Mouse (Mus musculus) spleen, postnatal 4 days (tissue): ENCODE results near the gene Dcun1d2.

Source experiments
- DNase-seq, 2 experiments: peaks; one replicate each; pipeline ENCODE4 v3.0.0; 2022; ENCODE audit warnings: low spot score in 2 of 2

Gene Dcun1d2

GRCm38 (mm10) chr8:13254019-13254418 lies 33.9 kb downstream of the Dcun1d2 start, which contains the start of gene Adprhl1:
Gene Adprhl1, minus strand, starts transcription at chr8:13254162.
- peak; percentile 84 to 91 for DNase-seq

GRCm38 (mm10) chr8:13253413-13253812 lies 34.5 kb downstream of the Dcun1d2 start:
- no peak for DNase-seq

DNA sequence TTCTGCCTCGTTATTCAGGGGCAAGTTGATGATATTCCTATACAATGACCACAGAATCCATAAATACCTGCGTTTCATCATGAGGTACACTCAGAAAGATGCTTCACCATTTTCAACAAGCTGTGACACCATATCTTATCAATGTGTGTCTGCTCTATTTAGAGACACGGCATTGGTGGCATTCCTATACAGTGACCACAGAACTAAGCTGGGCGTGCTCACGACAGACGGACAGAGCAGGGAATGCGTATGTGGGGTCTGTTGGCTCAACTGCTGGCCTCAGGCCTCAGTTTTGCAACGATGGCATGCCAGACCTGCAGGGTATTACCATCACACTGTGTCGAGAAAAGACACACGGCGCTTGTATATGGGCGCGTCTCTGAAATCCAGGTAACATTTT lies 35.1 kb downstream of the Dcun1d2 start:
- no peak for DNase-seq

DNA sequence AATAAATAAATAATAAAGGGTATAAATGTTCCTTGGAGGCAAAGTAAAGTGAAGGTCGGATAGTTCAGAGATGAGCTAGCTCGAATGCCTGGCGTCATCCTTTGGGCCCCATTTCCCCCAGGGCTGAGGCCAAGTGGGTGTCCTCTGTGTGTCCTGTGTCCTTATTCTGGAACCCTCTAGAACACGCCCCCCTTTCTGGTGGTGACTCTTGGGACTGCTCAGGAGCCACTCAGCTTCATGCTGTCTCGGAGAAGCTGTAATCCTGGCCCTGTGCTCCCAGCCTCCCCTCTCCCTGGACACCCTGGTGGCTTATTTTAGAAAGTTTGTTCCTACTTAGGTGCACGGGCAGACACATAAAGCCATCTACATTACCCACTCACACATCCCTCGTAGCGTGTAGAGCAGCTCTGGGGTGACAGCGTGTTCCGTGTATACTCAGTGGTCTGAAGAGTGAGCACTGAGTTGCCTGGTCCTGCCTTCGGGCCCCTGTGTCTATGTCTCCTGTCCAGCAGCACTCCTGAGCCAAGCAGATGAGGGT lies 43.5 kb downstream of the Dcun1d2 start:
- no peak for DNase-seq

GRCm38 (mm10) chr8:13242985-13243870 lies 44.7 kb downstream of the Dcun1d2 start:
- DNase-seq = no peak

- no peak for DNase-seq
Measured at GRCm38 (mm10) chr8:13240691-13241090, 47.2 kb downstream of the Dcun1d2 start.

- DNase-seq = no peak
Measured at GRCm38 (mm10) chr8:13240055-13240454, 47.9 kb downstream of the Dcun1d2 start.

DNA sequence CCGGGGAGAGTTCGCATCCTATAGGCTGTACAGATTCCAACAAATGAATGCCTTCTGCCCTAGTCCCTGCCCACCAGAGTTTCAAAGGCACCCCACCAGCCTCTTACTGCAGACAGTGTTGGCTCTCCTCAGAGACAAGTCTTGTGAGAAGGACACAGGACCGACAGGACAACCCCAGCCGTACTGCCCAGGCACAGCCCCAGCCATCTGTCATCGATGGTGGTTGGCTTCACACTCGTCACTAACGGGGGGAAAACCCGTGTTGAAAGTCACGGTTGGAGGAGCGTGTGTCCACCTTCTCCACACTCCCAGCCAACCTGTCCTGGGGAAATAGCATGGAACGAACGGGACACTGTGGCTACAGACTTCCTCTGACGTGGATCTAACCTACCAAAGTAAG lies 53.1 kb downstream of the Dcun1d2 start:
- DNase-seq = no peak

GRCm38 (mm10) chr8:13230471-13230870 lies 57.5 kb downstream of the Dcun1d2 start:
- DNase-seq = no peak

- DNase-seq = no peak
Measured at GRCm38 (mm10) chr8:13229802-13230201, 58.1 kb downstream of the Dcun1d2 start.

DNA sequence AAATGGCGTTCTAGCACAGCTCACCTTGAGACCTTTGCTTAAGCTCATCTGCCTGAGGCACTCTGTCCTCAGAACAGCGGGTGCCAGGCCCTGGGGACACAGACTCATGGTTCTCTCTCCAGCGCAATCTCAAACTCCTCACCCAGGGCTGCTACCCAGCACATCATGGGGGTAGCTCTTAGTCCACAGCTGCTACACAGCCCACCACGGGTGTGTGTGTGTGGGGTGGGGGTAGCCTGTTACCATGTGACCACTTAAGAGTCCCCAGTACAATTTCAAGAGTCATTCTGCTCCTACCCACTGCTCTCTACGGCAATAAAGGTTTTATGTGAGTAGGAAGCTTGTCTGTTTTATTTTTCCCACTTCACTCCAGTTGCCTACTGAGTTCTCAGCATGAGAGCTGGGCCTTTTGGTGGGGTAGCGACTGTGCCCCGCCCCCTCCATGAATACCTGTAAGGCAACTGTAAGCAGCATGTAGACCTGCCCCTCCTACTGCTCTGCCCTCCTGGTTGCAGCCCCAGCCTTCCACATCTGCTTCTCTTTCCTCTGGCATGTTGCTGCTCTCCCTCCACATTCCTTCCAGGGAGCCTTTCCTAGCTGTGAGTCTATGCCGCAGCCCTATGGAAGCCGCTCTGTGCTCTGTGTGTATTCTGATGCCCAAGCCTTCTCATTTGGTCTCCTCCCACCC lies 58.9 kb downstream of the Dcun1d2 start:
- DNase-seq = no peak

- no peak for DNase-seq
Measured at GRCm38 (mm10) chr8:13227184-13227583, 60.7 kb downstream of the Dcun1d2 start.

- no peak for DNase-seq
Measured at GRCm38 (mm10) chr8:13226288-13226687, 61.6 kb downstream of the Dcun1d2 start.

GRCm38 (mm10) chr8:13224426-13224825 lies 63.5 kb downstream of the Dcun1d2 start:
- DNase-seq = no peak

DNA sequence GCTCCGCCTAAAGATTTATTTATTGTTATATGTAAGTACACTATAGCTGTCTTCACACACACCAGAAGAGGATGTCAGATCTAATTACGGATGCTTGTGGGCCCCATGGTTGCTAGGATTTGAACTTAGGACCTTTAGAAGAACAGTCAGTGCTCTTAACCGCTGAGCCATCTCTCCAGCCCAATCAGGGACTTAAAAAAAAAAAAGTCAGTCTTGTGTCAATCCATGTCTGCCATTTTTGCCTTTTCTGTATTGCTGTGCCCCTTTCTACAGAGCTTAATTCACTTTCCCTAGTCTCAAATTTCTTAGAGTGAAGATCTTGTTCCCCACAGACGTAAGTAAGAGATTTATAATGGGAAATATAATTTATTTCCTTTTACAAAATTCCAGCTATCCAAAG lies 69.5 kb downstream of the Dcun1d2 start:
- DNase-seq = no peak

DNA sequence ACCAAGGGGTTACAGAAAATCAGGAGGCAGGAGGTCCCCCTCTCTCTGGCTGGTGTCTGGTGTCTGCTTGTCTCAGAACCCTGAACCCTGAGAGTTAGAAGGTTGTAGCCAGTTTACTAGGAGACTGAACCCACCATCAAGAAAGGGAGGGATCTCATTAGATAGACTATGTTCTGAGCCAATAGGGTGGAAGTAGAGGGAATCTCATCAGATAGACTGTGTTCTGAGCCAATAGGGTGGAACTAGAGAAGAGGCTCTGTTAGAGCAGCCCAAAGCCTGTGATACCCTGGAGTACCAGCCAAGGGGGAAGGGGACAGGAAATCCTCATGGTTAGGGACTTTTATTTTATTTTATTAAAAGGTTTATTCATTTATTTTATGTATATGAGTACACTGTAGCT lies 69.9 kb downstream of the Dcun1d2 start:
- no peak for DNase-seq

DNA sequence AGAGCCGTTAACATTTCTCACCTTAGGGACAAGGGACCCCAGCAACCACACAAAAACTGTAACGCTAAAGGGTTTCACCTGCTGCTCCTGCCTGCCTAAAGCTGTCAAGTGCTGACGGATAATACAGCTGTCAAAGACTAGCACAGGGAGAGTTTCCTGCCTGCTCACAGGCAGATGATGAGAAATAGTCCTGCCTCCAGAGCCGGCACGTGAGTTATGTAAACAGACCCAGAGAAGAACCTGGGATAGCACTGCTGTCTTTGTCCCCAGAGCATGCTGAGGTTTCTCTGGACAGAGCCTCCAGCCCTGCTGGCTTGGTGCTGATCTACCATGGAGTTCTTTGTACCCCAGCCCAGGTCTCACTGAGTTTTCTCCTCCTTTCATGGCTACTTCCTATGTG lies 70.8 kb downstream of the Dcun1d2 start:
- DNase-seq = no peak

GRCm38 (mm10) chr8:13216386-13216785 lies 71.5 kb downstream of the Dcun1d2 start:
- DNase-seq = no peak

GRCm38 (mm10) chr8:13213479-13214268 lies 74.3 kb downstream of the Dcun1d2 start:
- peak; percentile 87 to 95 for DNase-seq

GRCm38 (mm10) chr8:13209770-13210169 lies 78.2 kb downstream of the Dcun1d2 start:
- no peak for DNase-seq

GRCm38 (mm10) chr8:13208627-13209355 lies 79.1 kb downstream of the Dcun1d2 start:
- DNase-seq = peak in 1 of 2 experiments; percentile 49
